Comparison of ENCODE assay signal across 19 mouse cellular contexts in genomic region chr14:121700013-121700412, GRCm38 (mm10).
"Had no signal": no experiment of that assay in that cellular context is flagged by ENCODE, and none has a peak within 500 bp of the region (broad histone marks: within the 10 kb centered on the region; RNA-seq: fewer than 3 reads in every experiment).

No protein-coding gene starts in this region.

- H3K36me3 ChIP-seq: lung, embryonic 15.5 days; midbrain, embryonic 13.5 days; midbrain, embryonic 15.5 days; neural tube, embryonic 13.5 days; neural tube, embryonic 15.5 days had no signal

- DNase-seq: liver, postnatal 0 days; lung, adult 2 months; lung, postnatal 14 days; lung, postnatal 36 days; retina, postnatal 1 day; right cerebral cortex, adult 18-20 months; right cerebral cortex, postnatal 25 days; right cerebral cortex, postnatal 4 days; spleen, adult 18-20 months; thymus, adult 18-20 months; thymus, postnatal 14 days; thymus, postnatal 36 days had no signal

- H3K4me3 ChIP-seq: lung, embryonic 15.5 days; megakaryocyte, embryonic 14.5 days; midbrain, embryonic 13.5 days; midbrain, embryonic 15.5 days; neural tube, embryonic 13.5 days; neural tube, embryonic 15.5 days had no signal

- H3K4me2 ChIP-seq: lung, embryonic 15.5 days; midbrain, embryonic 11.5 days; midbrain, embryonic 13.5 days; midbrain, embryonic 15.5 days; neural tube, embryonic 13.5 days; neural tube, embryonic 15.5 days had no signal

- H3K27me3 ChIP-seq: lung, embryonic 15.5 days; midbrain, embryonic 13.5 days; midbrain, embryonic 15.5 days; neural tube, embryonic 15.5 days had no signal
